Mouse (Mus musculus) spleen, adult 2 months (tissue): ENCODE measurements around the gene Psd.

ENCODE experiments used
- CTCF ChIP-seq: fragments of 200-500 bp; IDR thresholded peaks from 2 replicates; pipeline ENCODE4 v1.5.1; 2011; ENCODE audit warnings: mild to moderate bottlenecking, inconsistent platforms; ENCODE audit not compliant: insufficient read depth, insufficient read length, insufficient replicate concordance; ENCODE audit errors: extremely low read depth
- POLR2A ChIP-seq: fragments of 200-500 bp; IDR thresholded peaks from 2 replicates; pipeline ENCODE4 v1.6.1; 2011; ENCODE audit warnings: low read depth, low read length, inconsistent platforms

DNA sequence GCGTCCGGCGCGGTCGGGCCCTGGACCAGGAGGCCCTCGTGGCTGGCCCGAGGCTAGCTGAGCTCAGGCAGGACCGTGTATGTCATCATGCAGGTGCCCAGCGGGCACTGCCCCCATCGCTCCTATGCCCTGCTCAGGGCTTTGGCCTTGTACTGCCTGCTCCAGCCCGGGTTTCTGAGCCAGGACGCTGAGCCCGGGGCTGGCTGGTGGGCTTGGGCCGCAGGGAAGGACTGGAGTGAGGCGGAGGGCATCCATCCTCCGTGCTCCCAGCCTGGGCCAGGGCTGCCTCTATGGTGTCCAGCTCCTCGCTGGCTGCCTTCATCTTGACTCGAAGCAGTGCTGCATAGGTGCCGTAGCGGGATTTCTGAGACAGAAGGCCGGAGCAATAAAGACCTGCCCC is 14.4 kb downstream of the Psd start:
- TF ChIP-seq POLR2A: no peak
- TF ChIP-seq CTCF: no peak
